Comparison of ENCODE assay signal across 8 mouse cellular contexts in the genomic region with DNA sequence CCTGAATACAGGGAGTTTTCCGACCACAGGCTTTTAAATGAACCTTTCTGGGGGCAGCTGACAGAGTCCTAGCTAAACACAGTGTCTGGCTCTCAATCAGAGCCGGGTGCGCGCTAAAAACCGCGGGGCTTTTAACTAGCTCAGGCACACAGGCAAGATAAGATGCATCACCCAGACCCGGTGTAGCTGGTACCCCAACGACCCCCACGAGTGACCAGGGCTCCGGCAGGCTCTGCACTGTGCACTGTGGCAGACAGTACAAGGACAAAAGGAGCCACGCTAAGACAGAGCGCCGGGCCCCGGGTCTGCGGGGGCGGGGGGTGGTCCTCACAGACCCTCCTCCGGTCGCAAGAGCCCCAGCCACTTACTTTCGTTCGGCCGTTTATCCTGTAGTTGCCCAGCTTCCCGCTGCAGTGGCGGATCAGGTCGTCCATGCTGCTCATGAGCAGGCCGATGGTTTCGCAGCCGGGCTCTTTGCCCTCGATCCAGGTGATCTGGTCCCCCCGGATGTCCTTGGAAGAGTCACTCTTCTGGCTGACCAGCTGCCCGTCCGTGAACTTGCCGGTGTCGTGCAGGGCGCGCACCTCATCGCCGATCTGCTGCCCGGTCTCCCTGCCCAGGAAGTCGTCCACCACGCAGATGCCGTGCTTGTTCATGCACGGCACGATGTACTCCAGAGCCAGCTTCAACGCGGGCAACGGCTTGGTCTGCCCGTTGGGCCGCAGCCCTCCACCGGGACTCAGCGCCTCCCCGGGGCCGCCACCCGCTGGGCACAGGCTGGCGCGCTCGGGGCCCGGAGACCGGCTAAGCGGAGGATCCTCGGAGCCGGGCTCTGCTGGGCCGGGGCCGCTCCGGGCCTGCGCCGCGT. TPM values are rescaled to one million over a fixed set of nuclear protein-coding genes. Genes with fewer than 3 reads are reported as not detected.
A peak's percentile ranks its signal among the peaks of the same experiment; 100 is the strongest.
DNase-seq lines count a peak whose midpoint lies in the region; TF ChIP-seq lines count a peak whose summit lies in the region.

No protein-coding gene starts in this region.

- peaks cover 1% of the 10 kb centered on the region for H3K4me1 ChIP-seq in ES-Bruce4 (ENCODE audit: control insufficient read depth, insufficient read depth, low read length)
- H3K4me1 ChIP-seq in erythroblast, embryonic 14.5 days (ENCODE audit: control insufficient read depth): peaks cover 39% of the 10 kb centered on the region

- no peaks in the 10 kb centered on the region for H3K9me3 ChIP-seq in ES-Bruce4 (replicated peaks; ENCODE audit: control insufficient read depth, insufficient read depth, low read length, poor library complexity, severe bottlenecking)
- H3K9me3 ChIP-seq in erythroblast, embryonic 14.5 days (ENCODE audit: control insufficient read depth, low read length): no peaks in the 10 kb centered on the region

- H3K36me3 ChIP-seq in ES-Bruce4 (ENCODE audit: control insufficient read depth, insufficient read depth, low read length, poor library complexity, severe bottlenecking): no peaks in the 10 kb centered on the region
- H3K36me3 ChIP-seq in erythroblast, embryonic 14.5 days (ENCODE audit: control insufficient read depth): peaks cover 2% of the 10 kb centered on the region; the same call in 1 of the 2 replicates

- no peak for TF ChIP-seq POLR2A in ES-Bruce4 (IDR thresholded peaks at IDR 0.05; ENCODE audit: insufficient read depth, low read length)

- H3K27me3 ChIP-seq in ES-Bruce4 (ENCODE audit: control insufficient read depth, insufficient read depth, low read length, poor library complexity, severe bottlenecking): no peaks in the 10 kb centered on the region
- H3K27me3 ChIP-seq in erythroblast, embryonic 14.5 days (ENCODE audit: control insufficient read depth): peaks cover 34% of the 10 kb centered on the region

- TF ChIP-seq CTCF in ES-Bruce4 (IDR thresholded peaks at IDR 0.05; ENCODE audit: low read depth, low read length): no peak

- intact Hi-C loops in heart, postnatal 25 days (cut with DNase I): loop anchor here (2.0 to 5.0 kb wide), 3 partner anchors 36 to 65 kb away; partner anchors contain the start of genes Exoc8, Sprtn and Tsnax

- DNase-seq in brain, adult 2 months (ENCODE audit: low read depth, low spot score): peak; percentile 76
- DNase-seq in heart, postnatal 25 days (ENCODE audit: low spot score): peak; percentile 23
- DNase-seq in layer of hippocampus, adult 9-11 months: peak; percentile 34
- DNase-seq in lung, postnatal 4 days: peak; percentile 61 to 66
- DNase-seq in right cerebral cortex, postnatal 10 days (ENCODE audit: low spot score in 2 of 2): peak; percentile 58 to 65
- peak; percentile 18 to 26 for DNase-seq in urinary bladder, postnatal 36 days (ENCODE audit: low spot score in 2 of 2)

- TF ChIP-seq EP300 in ES-Bruce4 (IDR thresholded peaks at IDR 0.05; ENCODE audit: insufficient read depth, low read depth, low read length): no peak

- peak overlapping the region; percentile 99 for H3K9ac ChIP-seq in ES-Bruce4 (ENCODE audit: low read depth, poor library complexity, severe bottlenecking)

- H3K27ac ChIP-seq in ES-Bruce4 (ENCODE audit: insufficient read depth, low read length): no peak overlapping the region

- peak overlapping the region; percentile 92 for H3K4me3 ChIP-seq in ES-Bruce4 (ENCODE audit: low read depth, low read length)
- H3K4me3 ChIP-seq in erythroblast, embryonic 14.5 days (replicated peaks): peak overlapping the region; percentile 86

RNA-seq across cellular contexts. Expression of gene Egln1, which starts 1.0 kb away (rescaled TPM):
- 19.9 and 20.3 TPM in 2 replicates for polyA plus RNA-seq in ES-Bruce4 (2011; ENCODE audit: insufficient read depth, insufficient read length, low read depth, missing spikeins)
- polyA plus RNA-seq in erythroblast, embryonic 14.5 days (2012): 0.56 and 0.81 TPM in 2 replicates
- total RNA-seq in heart, postnatal 25 days (2021): 100 to 1,000 TPM; 272 to 278 TPM

RNA-seq across cellular contexts. Expression of gene Sprtn, which starts 50.4 kb away (rescaled TPM):
- polyA plus RNA-seq in ES-Bruce4 (2011; ENCODE audit: insufficient read depth, insufficient read length, low read depth, missing spikeins): 14.3 and 16.0 TPM in 2 replicates
- polyA plus RNA-seq in erythroblast, embryonic 14.5 days (2012): 0.20 and 0.28 TPM in 2 replicates
- total RNA-seq in heart, postnatal 25 days (2021): 10 to 100 TPM in 1 of 2 experiments, 1 to 10 TPM in 1; 9.5 to 12.2 TPM

RNA-seq across cellular contexts. Expression of gene Exoc8, which starts 50.6 kb away (rescaled TPM):
- 10.1 and 10.9 TPM in 2 replicates for polyA plus RNA-seq in ES-Bruce4 (2011; ENCODE audit: insufficient read depth, insufficient read length, low read depth, missing spikeins)
- polyA plus RNA-seq in erythroblast, embryonic 14.5 days (2012): 0.10 and 0.18 TPM in 2 replicates
- total RNA-seq in heart, postnatal 25 days (2021): 10 to 100 TPM; 18.9 to 19.2 TPM

Comparison
In these comparisons a context has a peak if more than half of its experiments do, and no peak if none do; other contexts are left out.
1. DNase-seq: peak in every context shown above with its lines; median percentile 76 in brain, adult 2 months; 64 in lung, postnatal 4 days; 62 in right cerebral cortex, postnatal 10 days; 34 in layer of hippocampus, adult 9-11 months; 23 in heart, postnatal 25 days; 22 in urinary bladder, postnatal 36 days.
2. RNA of gene Egln1, which starts 1.0 kb away (polyA plus RNA-seq): 19.9 to 20.3 TPM in ES-Bruce4; 0.56 to 0.81 TPM in erythroblast, embryonic 14.5 days; every median in the first group is over 10 times any median in the second.
3. RNA of gene Sprtn, which starts 50.4 kb away (polyA plus RNA-seq): 14.3 to 16.0 TPM in ES-Bruce4; 0.20 to 0.28 TPM in erythroblast, embryonic 14.5 days; every median in the first group is over 10 times any median in the second.